Mouse (Mus musculus) layer of hippocampus, postnatal 36 days (tissue): Measurements from ENCODE around the gene Tnn. TPM values are rescaled to one million over a fixed set of nuclear protein-coding genes. Genes with fewer than 3 reads are reported as not detected.

Experiments
- DNase-seq, 2 experiments: peaks; one replicate each; pipeline ENCODE4 v3.0.0; 2022
- total RNA-seq, 2 experiments: library from RNA; stranded (reverse); gene quantifications; 2 replicates each; pipeline ENCODE4 v1.2.3; 2021

Gene Tnn
- under 1 TPM; 0.08 to 0.10 TPM for total RNA-seq

DNA sequence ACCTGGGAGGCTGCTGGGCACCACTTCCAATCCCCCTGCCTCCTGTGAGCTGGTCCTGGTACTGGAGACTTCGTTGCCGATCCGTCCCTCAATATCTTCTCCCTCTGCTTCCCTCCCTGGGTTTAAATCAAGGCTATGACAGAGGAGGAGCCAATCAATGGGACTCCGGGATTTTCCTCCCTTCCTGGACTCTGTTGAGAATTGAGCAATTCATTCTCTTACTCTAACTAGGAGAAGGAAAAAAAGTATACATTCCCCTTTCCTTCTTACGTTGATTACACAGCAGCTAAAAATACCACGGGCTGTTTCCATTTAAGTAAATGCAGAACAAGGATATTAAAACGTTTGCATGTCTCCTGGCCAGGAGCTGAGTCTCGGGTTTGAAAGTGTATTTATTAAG is at the start of gene Tnn:
TSS of gene Tnn (minus strand) at position 101 of the 400 bp plus-strand sequence.
- no peak for DNase-seq

- DNase-seq: no peak
Measured at GRCm38 (mm10) chr1:160195337-160195663, 41.9 kb upstream of the Tnn start.

DNA sequence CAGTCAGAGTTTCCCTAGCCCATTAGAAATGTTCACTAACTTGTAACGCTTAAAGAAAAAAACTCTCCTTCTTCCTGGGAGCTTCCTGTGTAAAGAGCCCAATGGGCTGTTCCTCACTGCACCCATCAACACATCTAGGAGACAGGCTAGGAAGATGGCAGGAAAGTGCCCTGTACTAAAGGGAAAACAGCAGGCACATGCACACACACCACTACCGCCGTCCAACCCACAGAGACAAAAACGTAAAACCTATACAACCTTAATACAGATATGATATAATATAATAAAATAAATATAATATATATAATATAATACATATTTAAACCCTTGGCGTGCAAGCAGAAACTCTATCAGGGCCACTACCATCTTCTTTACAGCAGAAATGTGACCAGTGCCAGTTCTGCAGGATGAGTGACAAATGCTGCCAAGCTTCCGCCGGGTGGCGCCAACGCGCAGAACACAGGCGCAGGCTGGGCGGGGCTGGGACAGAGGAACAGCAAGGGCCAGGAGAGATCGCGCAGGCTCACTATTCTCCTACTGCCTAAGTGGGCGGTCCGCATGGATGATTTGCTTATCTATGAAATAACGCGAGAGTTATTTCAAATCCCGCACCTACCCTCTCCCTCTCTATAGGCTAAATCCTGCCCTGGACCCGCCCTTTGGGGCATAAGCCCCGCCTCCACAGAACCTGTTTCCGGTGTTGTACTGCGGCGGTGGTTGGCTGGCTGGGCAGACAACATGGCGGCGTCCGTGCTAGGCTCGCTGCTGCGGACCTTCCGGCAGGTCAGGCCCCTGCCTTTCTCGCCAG is 41.4 kb upstream of the Tnn start, which contains the start of gene Mrps14:
TSS of gene Mrps14 (plus strand) at position 687 of the 808 bp plus-strand sequence.
- peak; percentile 94 to 97 for DNase-seq

DNA sequence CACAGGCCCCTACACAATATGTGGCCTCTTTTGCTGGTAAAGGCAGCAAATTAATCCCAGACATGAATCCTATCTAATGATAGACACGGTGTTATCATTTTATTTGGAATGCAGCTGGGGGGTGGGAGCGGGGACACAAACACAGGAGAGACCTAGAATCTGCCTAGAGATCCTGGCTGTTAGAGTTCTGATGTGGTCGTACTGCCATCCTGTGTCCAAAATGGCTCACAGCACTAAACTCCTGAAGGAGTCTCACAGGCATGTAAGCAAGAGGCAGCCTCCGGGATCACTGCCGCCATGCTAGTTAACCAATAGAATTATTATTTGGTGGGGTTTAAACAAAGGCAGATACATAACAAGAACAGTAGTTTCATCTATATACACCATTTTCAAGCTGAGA is 31.1 kb upstream of the Tnn start:
- peak; percentile 41 to 54 for DNase-seq

DNA sequence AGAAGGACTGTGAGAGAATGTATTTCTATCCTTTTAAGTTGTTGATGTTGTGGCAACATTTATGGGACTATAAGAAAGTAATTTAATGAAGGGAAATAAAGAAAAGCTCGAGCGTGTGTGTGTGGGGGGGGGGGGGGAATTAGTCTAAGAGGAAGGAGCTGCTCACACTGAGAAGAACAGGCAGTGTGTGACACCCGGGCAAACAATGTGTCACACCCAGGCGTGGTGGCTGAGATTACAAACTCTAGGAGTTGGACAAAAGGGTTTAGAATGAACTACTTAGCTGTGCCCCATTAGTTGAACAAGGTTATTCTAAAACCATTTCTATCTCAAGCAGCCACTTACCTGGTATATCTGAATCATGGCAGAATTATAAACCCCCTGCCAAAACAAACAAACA is 27.8 kb upstream of the Tnn start:
- no peak for DNase-seq

DNA sequence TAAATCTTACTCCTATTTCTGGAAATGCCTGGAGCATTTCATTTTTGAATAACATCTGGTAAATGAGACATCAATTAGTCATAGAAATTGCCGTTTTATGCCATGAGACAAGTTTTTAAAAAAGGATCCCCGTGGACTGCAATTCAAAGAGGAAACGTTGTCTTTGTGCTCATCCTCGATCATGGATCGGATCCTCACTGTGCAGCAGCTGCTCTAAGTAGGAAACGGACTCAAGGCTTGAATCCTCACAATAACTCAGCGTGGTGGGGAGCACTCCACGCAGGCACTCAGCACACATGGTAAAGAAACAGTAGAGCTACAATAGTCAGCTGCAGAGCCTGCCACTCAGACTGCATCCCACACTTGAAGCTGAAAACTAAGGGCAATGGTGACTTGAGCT is 23.5 kb upstream of the Tnn start:
- DNase-seq: no peak

- DNase-seq: no peak
Measured at GRCm38 (mm10) chr1:160166600-160166999, 13.2 kb upstream of the Tnn start.

GRCm38 (mm10) chr1:160158190-160158589 is 4.8 kb upstream of the Tnn start:
- DNase-seq: no peak

DNA sequence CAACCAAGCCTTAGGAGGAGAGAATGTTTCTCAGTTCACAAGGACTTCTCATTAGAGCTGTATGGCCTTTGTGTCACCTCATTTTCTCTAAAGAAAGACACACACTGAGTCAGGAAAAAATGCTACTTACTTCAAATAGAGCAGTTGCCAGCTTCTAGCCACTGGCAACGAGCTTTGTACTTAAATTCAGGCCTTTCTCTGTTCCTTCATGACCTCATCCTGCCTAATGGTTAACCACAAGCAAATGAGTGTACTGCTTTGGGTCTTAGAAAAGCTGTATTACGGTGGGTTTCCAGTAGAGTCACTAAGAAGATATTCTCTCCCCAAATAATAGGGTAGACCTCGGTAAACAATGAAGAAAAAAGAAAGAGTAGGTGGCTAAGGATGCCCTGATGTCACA is 2.7 kb downstream of the Tnn start:
- DNase-seq: no peak

GRCm38 (mm10) chr1:160149291-160149906 is 4.0 kb downstream of the Tnn start:
- peak; percentile 38 to 40 for DNase-seq

- DNase-seq: no peak
Measured at GRCm38 (mm10) chr1:160147274-160147673, 6.1 kb downstream of the Tnn start.

DNA sequence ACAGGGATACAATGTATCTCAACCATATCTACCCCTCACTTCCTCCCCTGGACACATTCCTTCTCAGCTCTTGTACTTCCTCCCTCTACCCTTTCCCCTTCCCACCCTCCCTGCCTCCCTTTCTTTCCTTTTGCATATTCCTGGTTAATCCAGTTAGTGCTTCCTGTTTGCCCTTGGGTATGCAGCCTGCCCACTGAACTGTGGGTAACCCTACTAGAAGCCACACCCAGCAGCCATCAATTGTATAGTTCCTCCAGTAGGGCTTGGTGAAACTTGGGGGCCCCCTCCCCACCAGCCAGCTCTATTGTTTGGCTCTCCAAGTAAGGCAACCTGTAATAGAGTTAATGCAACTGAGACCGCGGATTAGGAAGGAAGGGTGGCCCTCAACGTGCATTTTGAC is 7.8 kb downstream of the Tnn start:
- DNase-seq: no peak

DNA sequence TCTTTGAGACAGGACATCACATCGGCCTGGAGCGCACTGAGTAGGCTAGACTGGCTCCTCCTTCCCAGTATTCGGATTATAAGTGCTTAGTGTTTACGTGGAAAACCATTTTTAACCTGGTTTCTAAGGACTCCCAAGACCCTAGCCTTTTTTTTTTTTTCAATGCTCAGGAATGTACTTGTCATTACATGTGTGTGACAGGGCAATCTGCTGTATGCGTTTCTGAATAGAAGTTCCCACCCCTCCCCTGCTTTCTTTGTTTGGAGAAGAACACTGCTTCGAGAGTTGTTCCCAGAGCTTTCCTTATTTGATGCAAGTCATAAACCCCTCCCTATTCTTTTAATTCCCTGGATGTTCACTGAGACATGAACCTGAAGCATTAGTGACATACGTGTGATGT is 9.0 kb downstream of the Tnn start:
- DNase-seq: no peak

- no peak for DNase-seq
Measured at GRCm38 (mm10) chr1:160136362-160136890, 17.0 kb downstream of the Tnn start.

DNA sequence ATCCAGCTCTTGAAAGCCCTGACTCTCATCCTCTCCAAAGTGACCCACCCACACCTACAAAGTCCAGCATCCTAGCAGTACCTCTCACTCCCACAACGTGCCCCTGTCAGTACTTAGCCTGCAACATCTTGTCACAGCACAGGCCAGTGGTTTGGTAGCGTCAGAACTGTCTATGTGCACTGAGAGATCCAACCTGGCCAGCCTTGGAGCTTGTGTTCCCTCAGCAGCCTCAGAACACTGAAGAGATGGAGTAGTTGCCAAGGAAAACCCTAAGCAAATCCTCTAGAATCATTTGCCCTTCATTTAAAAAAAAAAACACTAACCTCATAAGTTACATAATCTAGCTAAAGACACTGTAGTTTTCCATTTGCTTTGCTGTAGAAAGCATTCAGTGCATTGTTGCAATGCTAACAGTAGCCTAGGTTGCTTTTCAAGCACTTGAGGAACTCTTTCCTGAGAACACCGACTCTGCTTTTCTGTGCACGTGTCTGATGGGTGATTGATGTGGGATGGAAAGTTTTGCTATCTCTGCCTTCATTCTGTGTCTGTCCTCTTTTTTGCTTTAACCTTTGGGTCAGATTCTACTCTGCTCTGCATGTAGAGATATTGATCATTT is 19.8 kb downstream of the Tnn start:
- no peak for DNase-seq

GRCm38 (mm10) chr1:160123957-160124356 is 29.4 kb downstream of the Tnn start:
- no peak for DNase-seq

GRCm38 (mm10) chr1:160108604-160109003 is 44.8 kb downstream of the Tnn start:
- DNase-seq: no peak

GRCm38 (mm10) chr1:160105426-160105825 is 48.0 kb downstream of the Tnn start:
- DNase-seq: no peak

- DNase-seq: peak; percentile 27 to 29
Measured at GRCm38 (mm10) chr1:160100996-160101395, 52.4 kb downstream of the Tnn start.

DNA sequence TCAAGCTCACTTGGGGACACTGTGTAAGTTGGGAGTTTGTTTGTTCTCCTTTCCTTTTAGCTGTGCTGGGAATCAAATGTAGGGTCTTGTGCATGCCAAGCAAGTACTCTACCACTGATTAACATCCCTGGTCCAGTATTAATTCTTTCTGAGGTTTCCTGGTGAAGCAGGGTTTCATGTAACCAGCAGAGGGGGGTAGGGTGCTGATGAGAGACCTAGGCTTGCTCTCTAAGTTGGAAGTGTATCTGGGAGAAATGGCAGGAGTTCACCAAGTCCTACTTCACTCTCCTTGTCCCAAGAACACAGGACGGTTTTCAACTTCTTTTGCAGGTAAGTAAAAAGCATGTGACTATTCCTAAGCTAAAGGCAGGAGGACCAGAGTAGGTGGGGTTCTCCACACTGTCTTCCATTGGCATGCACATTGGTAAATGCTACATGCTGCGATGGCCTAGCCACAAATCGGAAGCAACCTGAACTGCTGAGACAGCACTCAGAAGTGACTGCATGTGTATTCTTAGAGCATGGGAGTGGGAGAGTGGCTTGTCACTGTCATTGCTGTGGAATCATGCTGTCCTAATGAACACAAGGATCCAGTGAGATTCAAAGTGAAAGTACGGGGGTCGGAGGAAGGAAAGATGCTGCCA is 53.6 kb downstream of the Tnn start:
- no peak for DNase-seq

- DNase-seq: no peak
Measured at GRCm38 (mm10) chr1:160086651-160087050, 66.7 kb downstream of the Tnn start.

DNA sequence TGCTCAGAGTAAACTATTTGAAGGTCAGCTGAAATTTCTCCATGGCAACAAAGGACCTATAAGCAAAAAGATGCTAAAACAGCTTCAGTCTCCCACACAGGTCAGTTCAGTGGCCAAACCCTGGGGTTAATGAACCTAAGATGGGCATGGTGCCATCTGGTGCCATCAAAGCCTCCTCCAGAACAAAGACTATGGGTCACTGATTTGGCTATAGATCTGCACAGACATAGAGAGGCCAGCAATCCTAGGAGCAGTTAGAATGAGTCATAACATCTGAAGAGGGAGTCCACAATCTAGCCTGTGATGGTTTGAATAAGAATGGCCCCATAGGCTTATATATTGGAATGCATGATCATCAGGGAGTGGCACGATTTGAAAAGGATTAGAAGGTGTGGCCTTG is 69.1 kb downstream of the Tnn start:
- no peak for DNase-seq

- DNase-seq: no peak
Measured at GRCm38 (mm10) chr1:160082647-160083046, 70.7 kb downstream of the Tnn start.
